Mouse (Mus musculus) stomach, postnatal 0 days (tissue): ENCODE data around the gene Lyz2.
"Not testable (repeated sequence)": the region's sequence is repeated elsewhere in the genome, so short reads cannot be mapped to it uniquely, and the experiment has no call there.

Experiments
- CTCF ChIP-seq: IDR thresholded peaks from 2 replicates; pipeline ENCODE4 v1.5.1; 2016; ENCODE audit warnings: antibody characterized with exemption, low read depth, mild to moderate bottlenecking, moderate library complexity
- EP300 ChIP-seq: optimal IDR thresholded peaks from 2 replicates; pipeline ENCODE3; 2016; ENCODE audit warnings: antibody characterized with exemption

DNA sequence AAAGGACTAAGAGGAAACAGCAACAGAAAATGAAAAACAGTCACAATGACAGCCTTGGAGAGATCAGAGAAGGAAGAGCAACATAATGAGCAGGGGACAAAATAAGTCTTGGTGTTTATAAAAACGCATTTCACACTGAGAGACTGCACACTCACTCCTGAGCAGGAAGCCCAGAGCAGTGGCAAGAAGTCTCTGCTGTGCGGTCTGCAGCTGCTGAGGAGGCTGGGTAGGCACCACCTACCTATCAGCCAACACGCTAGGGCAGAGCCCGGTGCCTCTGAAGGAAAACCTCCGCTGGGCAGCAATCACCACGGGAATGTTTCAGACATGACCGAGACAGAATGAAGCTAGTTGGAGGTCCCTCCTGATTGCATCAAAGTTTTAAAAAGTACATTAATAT lies 7.5 kb downstream of the Lyz2 start:
- TF ChIP-seq CTCF, EP300: not testable (repeated sequence)
